Mouse (Mus musculus): ENCODE measurements around the gene Nop58.

GRCm38 (mm10) chr1:59687493-59687892 is 2.7 kb downstream of the Nop58 start:
- TF ChIP-seq CTCF (IDR thresholded peaks at IDR 0.05) (no peak), EP300 (IDR thresholded peaks at IDR 0.05) (no peak)
